Mouse (Mus musculus) natural killer cell, adult 2 months (primary cell): Measurements from ENCODE around the gene Tgif1.
"Not testable (repeated sequence)": the region's sequence is repeated elsewhere in the genome, so short reads cannot be mapped to it uniquely, and the experiment has no call there.

Experiments
- DNase-seq, 2 experiments: peaks; one replicate each; pipeline ENCODE4 v3.0.0; 2022; ENCODE audit warnings: low spot score in 2 of 2

Gene Tgif1

GRCm38 (mm10) chr17:70843252-70843651, 10.1 kb downstream of the Tgif1 start:
- DNase-seq = no peak

GRCm38 (mm10) chr17:70838533-70838932, 14.8 kb downstream of the Tgif1 start:
- DNase-seq = no peak

- no peak for DNase-seq
These were observed 15.3 kb downstream of the Tgif1 start for GRCm38 (mm10) chr17:70838031-70838430.

- not testable (repeated sequence) for DNase-seq
These were observed 15.9 kb downstream of the Tgif1 start for GRCm38 (mm10) chr17:70837474-70837873.

- DNase-seq = no peak
These were observed 16.5 kb downstream of the Tgif1 start for GRCm38 (mm10) chr17:70836820-70837219.

GRCm38 (mm10) chr17:70835071-70835790, 18.1 kb downstream of the Tgif1 start:
- no peak for DNase-seq

GRCm38 (mm10) chr17:70834430-70834965, 18.8 kb downstream of the Tgif1 start:
- no peak for DNase-seq

GRCm38 (mm10) chr17:70832544-70832943, 20.8 kb downstream of the Tgif1 start:
- DNase-seq = no peak

- no peak for DNase-seq
These were observed 21.8 kb downstream of the Tgif1 start for GRCm38 (mm10) chr17:70831591-70831990.

- no peak for DNase-seq
These were observed 23.2 kb downstream of the Tgif1 start for GRCm38 (mm10) chr17:70829943-70830715.

GRCm38 (mm10) chr17:70829217-70829616, 24.1 kb downstream of the Tgif1 start:
- no peak for DNase-seq

- no peak for DNase-seq
These were observed 24.8 kb downstream of the Tgif1 start for GRCm38 (mm10) chr17:70828569-70828968.

- no peak for DNase-seq
These were observed 25.2 kb downstream of the Tgif1 start for GRCm38 (mm10) chr17:70828180-70828528.

GRCm38 (mm10) chr17:70827463-70828179, 25.7 kb downstream of the Tgif1 start:
- not testable (repeated sequence) for DNase-seq

- no peak for DNase-seq
These were observed 27.1 kb downstream of the Tgif1 start for GRCm38 (mm10) chr17:70826227-70826626.

GRCm38 (mm10) chr17:70823083-70823482, 30.3 kb downstream of the Tgif1 start:
- no peak for DNase-seq

GRCm38 (mm10) chr17:70817862-70818451, 35.4 kb downstream of the Tgif1 start:
- no peak for DNase-seq

GRCm38 (mm10) chr17:70815001-70815400, 38.3 kb downstream of the Tgif1 start:
- DNase-seq = no peak

- no peak for DNase-seq
These were observed 42.6 kb downstream of the Tgif1 start for GRCm38 (mm10) chr17:70810795-70811194.

- DNase-seq = no peak
These were observed 43.6 kb downstream of the Tgif1 start for GRCm38 (mm10) chr17:70809776-70810175.

GRCm38 (mm10) chr17:70808837-70809236, 44.5 kb downstream of the Tgif1 start:
- no peak for DNase-seq

- DNase-seq = no peak
These were observed 45.5 kb downstream of the Tgif1 start for GRCm38 (mm10) chr17:70807885-70808284.
